Mouse (Mus musculus) forebrain, embryonic 14.5 days (tissue): ENCODE measurements around the gene Slc28a3. TPM values are rescaled to one million over a fixed set of nuclear protein-coding genes. Genes with fewer than 3 reads are reported as not detected.

Experiments
- ATAC-seq: fragments of 200-750 bp; cut with Nextera tagmentation; 2 replicates; pipeline ENCODE4 v1.8.0; 2017; ENCODE audit warnings: mild to moderate bottlenecking, moderate library complexity
- DNase-seq: peaks from one replicate; pipeline ENCODE4 v3.0.0-alpha.2; 2015; ENCODE audit warnings: low spot score
- H3K27ac ChIP-seq: fragments of 300-500 bp; sonication (generic); 2 replicates; pipeline ENCODE4 v1.5.1; 2014; ENCODE audit warnings: low read depth, mild to moderate bottlenecking, control low read depth, low read length, moderate library complexity
- H3K27me3 ChIP-seq: fragments of 300-500 bp; sonication (generic); replicated peaks from 2 replicates; pipeline ENCODE4 v1.6.1; 2014; ENCODE audit warnings: low read length, control low read depth, mixed read lengths; ENCODE audit not compliant: control insufficient read depth, insufficient read depth
- H3K36me3 ChIP-seq: fragments of 300-500 bp; sonication (generic); 2 replicates; pipeline ENCODE4 v1.6.1; 2014; ENCODE audit warnings: low read length, control low read depth; ENCODE audit not compliant: control insufficient read depth, insufficient read depth
- H3K4me1 ChIP-seq: fragments of 300-500 bp; sonication (generic); 2 replicates; pipeline ENCODE4 v1.6.1; 2014; ENCODE audit warnings: antibody characterized with exemption, low read length, control low read depth; ENCODE audit not compliant: control insufficient read depth, insufficient read depth
- H3K4me2 ChIP-seq: fragments of 300-500 bp; sonication (generic); 2 replicates; pipeline ENCODE4 v1.6.1; 2014; ENCODE audit warnings: mild to moderate bottlenecking, control low read depth, low read length
- H3K4me3 ChIP-seq: fragments of 300-500 bp; sonication (generic); 2 replicates; pipeline ENCODE4 v1.5.1; 2014; ENCODE audit warnings: low read depth, low read length, control low read depth
- H3K9ac ChIP-seq: fragments of 300-500 bp; sonication (generic); 2 replicates; pipeline ENCODE4 v1.6.1; 2014; ENCODE audit warnings: mild to moderate bottlenecking, low read length, control low read depth, moderate library complexity
- H3K9me3 ChIP-seq: fragments of 300-500 bp; sonication (generic); replicated peaks from 2 replicates; pipeline ENCODE4 v1.6.1; 2016; ENCODE audit warnings: low read length, control low read depth, mixed read lengths; ENCODE audit not compliant: control insufficient read depth
- whole genome bisulfite sequencing: fragments of 180-500 bp; shearing (Covaris S2); extraction: QIAGEN DNeasy Blood & Tissue Kit; methylation state at CpG from one replicate; pipeline ENCODE4 v1.1.7; 2014; 5-methylcytosine and 5-hydroxymethylcytosine counted together
- polyA plus RNA-seq: library from polyadenylated mRNA; unstranded; fragments of >200 nt; fragmentation: Nextera tagmentation; extraction: Ambion mirVana; gene quantifications from 2 replicates; pipeline ENCODE4 v1.2.1, GENCODE M21; 2014

The Slc28a3 gene
- polyA plus RNA-seq, 1 experiment from 2014 or later: not detected

DNA sequence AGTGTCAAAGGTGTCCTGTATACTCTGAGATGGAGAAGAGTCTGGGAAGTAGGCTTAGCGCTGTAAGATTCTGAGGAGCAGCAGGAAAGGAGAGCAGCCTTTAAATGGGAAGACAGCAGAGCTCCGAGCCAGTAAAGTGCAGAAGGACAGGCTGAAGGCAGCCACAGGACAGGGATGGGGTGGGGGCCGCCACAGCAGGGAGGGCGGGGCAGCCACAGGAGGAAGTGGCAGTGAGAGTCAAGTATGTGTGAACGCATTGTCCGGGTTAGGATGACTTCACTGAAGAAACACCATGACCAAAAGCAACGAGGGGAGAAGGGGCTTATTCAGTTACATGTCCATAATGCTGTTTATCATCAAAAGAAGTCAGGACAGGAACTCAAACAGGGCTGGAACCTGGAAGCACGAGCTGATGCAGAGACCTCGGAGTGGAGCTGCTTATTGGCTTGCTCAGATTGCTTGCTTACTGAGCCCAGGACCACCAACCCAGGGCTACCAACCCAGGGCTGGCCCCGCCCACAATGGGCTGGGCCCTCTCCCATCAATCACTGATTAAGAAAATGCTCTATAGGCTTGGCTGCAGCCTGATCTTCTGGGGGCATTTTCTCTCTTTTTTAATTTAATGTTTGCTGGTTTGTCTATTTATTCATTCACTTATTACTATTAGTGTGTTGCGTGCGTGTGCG, 18.8 kb upstream of the Slc28a3 start:
- Histone ChIP-seq H3K4me2 (0 out of 2 replicates have a peak overlapping the region, but pooled peaks have one; percentile 6), H3K27me3 (no peaks in the 10 kb centered on the region), H3K27ac (no peak overlapping the region), H3K4me1 (no peaks in the 10 kb centered on the region), H3K9me3 (no peaks in the 10 kb centered on the region), H3K9ac (no peak overlapping the region), H3K4me3 (no peak overlapping the region), H3K36me3 (no peaks in the 10 kb centered on the region)
- DNase-seq: peak; percentile 32
- no peak for ATAC-seq
- WGBS: 24% methylated on average over 13 of the region's 13 CpGs

- H3K4me3 ChIP-seq: no peak overlapping the region
- H3K9me3 ChIP-seq: no peaks in the 10 kb centered on the region
- no peak overlapping the region for H3K4me2 ChIP-seq
- H3K36me3 ChIP-seq: no peaks in the 10 kb centered on the region
- WGBS: 81% methylated on average over 8 of the region's 8 CpGs
- no peak overlapping the region for H3K27ac ChIP-seq
- H3K9ac ChIP-seq: no peak overlapping the region
- DNase-seq: no peak
- H3K27me3 ChIP-seq: no peaks in the 10 kb centered on the region
- no peak for ATAC-seq
- no peaks in the 10 kb centered on the region for H3K4me1 ChIP-seq
Observed at GRCm38 (mm10) chr13:58622647-58623046, 12.0 kb upstream of the Slc28a3 start.

GRCm38 (mm10) chr13:58619301-58619700, 8.6 kb upstream of the Slc28a3 start:
- H3K9ac ChIP-seq: no peak overlapping the region
- ATAC-seq: no peak
- H3K9me3 ChIP-seq: no peaks in the 10 kb centered on the region
- no peaks in the 10 kb centered on the region for H3K27me3 ChIP-seq
- no peak overlapping the region for H3K4me3 ChIP-seq
- no peaks in the 10 kb centered on the region for H3K36me3 ChIP-seq
- no peaks in the 10 kb centered on the region for H3K4me1 ChIP-seq
- no peak for DNase-seq
- H3K4me2 ChIP-seq: no peak overlapping the region
- no peak overlapping the region for H3K27ac ChIP-seq
- WGBS: 83% methylated on average over 5 of the region's 5 CpGs

- Histone ChIP-seq H3K4me3 (no peak overlapping the region), H3K9ac (no peak overlapping the region), H3K4me1 (no peaks in the 10 kb centered on the region), H3K36me3 (no peaks in the 10 kb centered on the region), H3K27me3 (no peaks in the 10 kb centered on the region), H3K27ac (no peak overlapping the region), H3K9me3 (no peaks in the 10 kb centered on the region), H3K4me2 (no peak overlapping the region)
- ATAC-seq: no peak
- DNase-seq: no peak
- 28% methylated on average over 7 of the region's 7 CpGs for WGBS
Observed at GRCm38 (mm10) chr13:58610059-58610458, 618 bp downstream of the Slc28a3 start.

DNA sequence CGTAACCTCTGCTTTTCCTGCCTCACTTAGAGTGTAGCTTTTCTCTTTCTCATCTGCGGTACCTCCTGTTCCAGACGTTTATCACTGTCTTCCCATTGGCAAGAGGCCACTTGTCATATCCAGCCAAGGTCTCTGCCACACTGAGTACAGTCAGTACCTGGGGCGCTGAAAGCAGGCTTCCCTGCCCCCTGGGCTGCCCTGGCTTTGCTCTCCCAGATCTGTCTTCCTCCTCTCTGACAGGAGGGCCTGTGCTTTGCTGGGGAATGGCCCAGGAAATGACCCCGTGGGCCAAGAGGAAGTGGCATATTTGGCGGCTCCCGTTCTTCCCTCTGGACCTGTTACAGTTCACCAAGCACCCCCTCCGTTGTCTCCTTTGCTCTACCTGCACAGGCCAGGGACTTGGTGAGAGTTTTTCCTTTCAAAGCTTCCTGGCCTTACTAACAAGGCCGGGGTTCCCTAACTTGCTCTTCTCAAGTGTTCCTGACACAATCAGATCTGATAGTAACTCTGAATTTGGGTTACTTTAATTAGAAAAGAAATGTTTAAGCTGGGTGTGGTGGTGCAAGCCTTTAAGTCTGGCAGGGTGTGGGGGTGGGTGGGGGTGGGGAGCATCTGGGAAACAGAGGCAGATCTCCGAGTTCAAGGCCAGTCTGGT, 9.3 kb downstream of the Slc28a3 start:
- Histone ChIP-seq H3K4me2 (no peak overlapping the region), H3K27ac (no peak overlapping the region), H3K4me1 (no peaks in the 10 kb centered on the region), H3K36me3 (no peaks in the 10 kb centered on the region), H3K4me3 (no peak overlapping the region), H3K27me3 (no peaks in the 10 kb centered on the region), H3K9me3 (no peaks in the 10 kb centered on the region), H3K9ac (no peak overlapping the region)
- WGBS: 74% methylated on average over 10 of the region's 10 CpGs
- DNase-seq (peak; percentile 7), ATAC-seq (no peak)

DNA sequence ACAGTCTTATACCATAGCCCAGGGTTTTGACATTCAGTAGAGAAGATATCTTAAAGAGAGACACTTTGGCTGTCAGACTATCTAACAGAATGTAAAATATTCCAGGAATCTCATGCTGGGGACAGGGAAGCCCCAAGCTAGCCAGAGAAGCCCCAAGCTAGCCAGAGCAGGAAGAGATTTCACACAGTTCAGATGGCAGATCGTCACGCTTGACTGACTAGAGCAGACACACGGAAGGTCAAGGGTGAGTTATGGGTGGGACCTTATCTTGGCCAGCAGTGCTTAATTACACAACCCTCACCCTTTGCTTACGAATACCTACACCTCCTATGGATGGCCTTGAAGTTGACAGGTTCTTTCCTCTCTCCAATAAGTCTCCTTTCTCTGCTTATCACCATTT, 12.1 kb downstream of the Slc28a3 start:
- ATAC-seq (no peak), DNase-seq (no peak)
- Histone ChIP-seq H3K9ac (no peak overlapping the region), H3K36me3 (no peaks in the 10 kb centered on the region), H3K9me3 (no peaks in the 10 kb centered on the region), H3K4me1 (no peaks in the 10 kb centered on the region), H3K4me2 (no peak overlapping the region), H3K4me3 (no peak overlapping the region), H3K27me3 (no peaks in the 10 kb centered on the region), H3K27ac (no peak overlapping the region)
- 81% methylated on average over 4 of the region's 4 CpGs for WGBS

GRCm38 (mm10) chr13:58593129-58593528, 17.5 kb downstream of the Slc28a3 start:
- no peak overlapping the region for H3K4me3 ChIP-seq
- peaks cover 5% of the 10 kb centered on the region for H3K4me1 ChIP-seq
- no peaks in the 10 kb centered on the region for H3K27me3 ChIP-seq
- DNase-seq (peak; percentile 62), ATAC-seq (no peak)
- no peak overlapping the region for H3K4me2 ChIP-seq
- no peak overlapping the region for H3K9ac ChIP-seq
- WGBS: 39% methylated on average over 7 of the region's 7 CpGs
- no peaks in the 10 kb centered on the region for H3K36me3 ChIP-seq
- no peak overlapping the region for H3K27ac ChIP-seq
- H3K9me3 ChIP-seq: no peaks in the 10 kb centered on the region

- Histone ChIP-seq H3K4me1 (peaks cover 5% of the 10 kb centered on the region), H3K9ac (no peak overlapping the region), H3K27me3 (no peaks in the 10 kb centered on the region), H3K9me3 (no peaks in the 10 kb centered on the region), H3K4me3 (no peak overlapping the region), H3K27ac (no peak overlapping the region), H3K4me2 (no peak overlapping the region), H3K36me3 (no peaks in the 10 kb centered on the region)
- no peak for ATAC-seq
- 87% methylated on average over 7 of the region's 7 CpGs for WGBS
- no peak for DNase-seq
Observed at GRCm38 (mm10) chr13:58591912-58592311, 18.8 kb downstream of the Slc28a3 start.

GRCm38 (mm10) chr13:58590630-58591029, 20.0 kb downstream of the Slc28a3 start:
- Histone ChIP-seq H3K36me3 (no peaks in the 10 kb centered on the region), H3K4me2 (no peak overlapping the region), H3K9ac (no peak overlapping the region), H3K27ac (no peak overlapping the region), H3K9me3 (no peaks in the 10 kb centered on the region), H3K4me1 (peaks cover 5% of the 10 kb centered on the region), H3K4me3 (no peak overlapping the region), H3K27me3 (no peaks in the 10 kb centered on the region)
- DNase-seq: peak; percentile 61
- no peak for ATAC-seq
- 46% methylated on average over 6 of the region's 6 CpGs for WGBS
